Mouse (Mus musculus): ENCODE data around the gene Olfr124. TPM values are rescaled to one million over a fixed set of nuclear protein-coding genes. Genes with fewer than 3 reads are reported as not detected.

Olfr124 gene
- total RNA-seq (2021), result not detected

DNA sequence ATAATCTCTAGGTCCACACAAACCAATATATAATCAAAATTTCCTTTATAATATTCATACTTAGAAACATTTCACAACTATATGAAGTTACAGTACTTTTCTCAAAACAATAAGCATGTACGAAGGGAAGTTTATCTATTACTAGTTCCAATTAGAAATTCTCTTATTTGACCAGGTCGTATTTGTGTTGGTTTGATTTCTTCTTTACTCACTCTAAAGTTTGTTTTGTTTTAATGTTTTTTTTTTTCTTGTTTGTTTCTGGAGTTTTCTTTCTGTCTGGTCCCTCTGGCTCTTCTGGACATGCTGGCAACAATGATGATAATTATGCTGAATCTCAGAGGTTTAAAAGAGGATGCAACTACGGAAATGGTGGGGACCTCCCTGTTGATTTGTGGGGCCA, at the start of gene Olfr124:
Gene Olfr124 (plus strand): TSS at position 301 of the 400 bp plus-strand sequence.
- intact Hi-C loops (cut with DNase I), result no loop called here
- DNase-seq (ENCODE audit: low spot score in 2 of 2), result no peak

DNA sequence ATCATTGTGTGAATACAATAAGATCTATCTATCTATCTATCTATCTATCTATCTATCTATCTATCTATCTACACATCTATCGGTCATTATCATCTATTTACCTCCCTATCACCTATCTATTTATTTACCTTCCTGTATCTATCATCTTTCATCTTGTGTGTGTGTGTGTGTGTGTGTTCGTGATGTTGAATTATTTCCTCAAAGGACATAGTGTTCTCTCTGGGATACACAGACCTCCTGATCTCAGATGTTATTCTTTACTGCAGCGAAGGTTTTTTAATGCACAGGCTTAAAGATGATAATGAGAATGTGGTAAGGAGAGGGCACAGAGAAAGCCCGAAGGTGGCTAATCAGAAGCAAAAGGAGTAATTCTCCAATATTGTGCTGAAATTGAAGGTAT, 31.4 kb upstream of the Olfr124 start, which contains the start of gene Olfr122:
Gene Olfr122 (plus strand): TSS at position 301 of the 400 bp plus-strand sequence.
- no peak for DNase-seq (ENCODE audit: low spot score in 2 of 2)
- intact Hi-C loops (cut with DNase I), result no loop called here

GRCm38 (mm10) chr17:37793229-37793628, 6.5 kb upstream of the Olfr124 start, which contains the start of gene Olfr123:
Gene Olfr123 (plus strand): TSS chr17:37793529.
- no peak for DNase-seq (ENCODE audit: low spot score in 2 of 2)
- intact Hi-C loops (cut with DNase I), result no loop called here

- intact Hi-C loops (cut with DNase I), result no loop called here
- no peak for DNase-seq (ENCODE audit: low spot score in 2 of 2)
Measured at GRCm38 (mm10) chr17:37832649-37833048, 33.0 kb downstream of the Olfr124 start, which contains the start of gene Olfr125. Gene Olfr125 (plus strand): TSS chr17:37832949.

GRCm38 (mm10) chr17:37847183-37847582, 47.5 kb downstream of the Olfr124 start, which contains the start of gene Olfr126:
Gene Olfr126 (plus strand): TSS chr17:37847483.
- intact Hi-C loops (cut with DNase I), result no loop called here
- no peak for DNase-seq (ENCODE audit: low spot score in 2 of 2)

Other genes starting within 250 kb of the Olfr124 start
- gene Olfr112, start 230.4 kb upstream of the Olfr124 start, total RNA-seq (2021), result not detected
- not detected for gene Olfr113, start 222.2 kb upstream of the Olfr124 start, total RNA-seq (2021)
- gene Olfr114, start 207.1 kb upstream of the Olfr124 start, total RNA-seq (2021), result not detected
- not detected for gene Olfr115, start 172.8 kb upstream of the Olfr124 start, total RNA-seq (2021)
- not detected for gene Olfr116, start 172.7 kb upstream of the Olfr124 start, total RNA-seq (2021)
- not detected for gene Olfr117, start 136.1 kb upstream of the Olfr124 start, total RNA-seq (2021)
- not detected for gene Olfr118, start 132.9 kb upstream of the Olfr124 start, total RNA-seq (2021)
- not detected for gene Olfr119, start 103.3 kb upstream of the Olfr124 start, total RNA-seq (2021)
- gene Olfr120, start 78.1 kb upstream of the Olfr124 start, total RNA-seq (2021), result not detected
- not detected for gene Olfr121, start 51.0 kb upstream of the Olfr124 start, total RNA-seq (2021)
- gene Olfr122, start 31.3 kb upstream of the Olfr124 start, total RNA-seq (2021), result not detected
- not detected for gene Olfr123, start 6.4 kb upstream of the Olfr124 start, total RNA-seq (2021)
- not detected for gene Olfr125, start 33.1 kb downstream of the Olfr124 start, total RNA-seq (2021)
- not detected for gene Olfr126, start 47.6 kb downstream of the Olfr124 start, total RNA-seq (2021)
- gene Olfr127, start 100.5 kb downstream of the Olfr124 start, total RNA-seq (2021), result not detected
- not detected for gene Olfr128, start 120.7 kb downstream of the Olfr124 start, total RNA-seq (2021)
- not detected for gene Olfr761, start 153.2 kb downstream of the Olfr124 start, total RNA-seq (2021)

Data from left cerebral cortex, postnatal 36 days (tissue).